Mouse (Mus musculus) ES-E14 (cell line): ENCODE results near the gene Itga3. TPM values are rescaled to one million over a fixed set of nuclear protein-coding genes. Genes with fewer than 3 reads are reported as not detected.
A peak's percentile ranks its signal among the peaks of the same experiment; 100 is the strongest.

Experiments
- DNase-seq: peaks from one replicate; pipeline ENCODE4 v3.0.0-alpha.2; 2013; ENCODE audit warnings: low read depth, low spot score
- H3K27ac ChIP-seq: 2 replicates; pipeline ENCODE4 v1.5.1; 2012; ENCODE audit warnings: low read depth, mild to moderate bottlenecking, low read length, moderate library complexity, mixed read lengths; ENCODE audit not compliant: poor library complexity, insufficient read depth, severe bottlenecking
- H3K36me3 ChIP-seq: 2 replicates; pipeline ENCODE4 v1.6.1; 2012; ENCODE audit warnings: mild to moderate bottlenecking, low read length, moderate library complexity, mixed read lengths; ENCODE audit not compliant: control insufficient read depth, poor library complexity, insufficient read depth, severe bottlenecking
- H3K4me1 ChIP-seq, 2 experiments: fragments of 150-350 bp in 1 of 2; sonication (generic) in 1 of 2; 2 replicates each; pipeline ENCODE4 v1.6.1; 2012; ENCODE audit warnings: low read length in 2 of 2, mild to moderate bottlenecking in 1 of 2, mixed read lengths in 1 of 2; ENCODE audit not compliant: control insufficient read depth in 2 of 2, insufficient read depth in 2 of 2, poor library complexity in 1 of 2
- H3K4me3 ChIP-seq, 2 experiments: fragments of 150-350 bp in 1 of 2; sonication (generic) in 1 of 2; 2 replicates each; pipeline ENCODE4 v1.5.1; 2012; ENCODE audit warnings: low read length in 2 of 2, low read depth in 1 of 2, mild to moderate bottlenecking in 1 of 2, mixed read lengths in 1 of 2; ENCODE audit not compliant: insufficient read depth in 1 of 2, poor library complexity in 1 of 2, severe bottlenecking in 1 of 2
- H3K9ac ChIP-seq: 2 replicates; pipeline ENCODE4 v1.6.1; 2012; ENCODE audit warnings: low read depth, mild to moderate bottlenecking, low read length, mixed read lengths; ENCODE audit not compliant: poor library complexity, insufficient read depth, severe bottlenecking
- H3K9me3 ChIP-seq: fragments of 150-350 bp; sonication (generic); 2 replicates; pipeline ENCODE4 v1.6.1; 2012; ENCODE audit warnings: low read depth, mild to moderate bottlenecking, low read length; ENCODE audit not compliant: control insufficient read depth, insufficient read depth
- CHD2 ChIP-seq: IDR thresholded peaks from 2 replicates; pipeline ENCODE4 v1.6.1; 2014; ENCODE audit warnings: mild to moderate bottlenecking, low read depth, low read length, inconsistent platforms
- HCFC1 ChIP-seq: IDR thresholded peaks from 2 replicates; pipeline ENCODE4 v1.6.1; 2012; ENCODE audit warnings: low read length, inconsistent platforms, borderline replicate concordance; ENCODE audit not compliant: insufficient read depth
- MAFK ChIP-seq: IDR thresholded peaks from 2 replicates; pipeline ENCODE4 v1.6.1; 2014; ENCODE audit warnings: mild to moderate bottlenecking, low read depth, low read length, inconsistent platforms; ENCODE audit not compliant: insufficient read depth
- ZC3H11A ChIP-seq: IDR thresholded peaks from 2 replicates; pipeline ENCODE4 v1.6.1; 2012; ENCODE audit warnings: low read depth, mild to moderate bottlenecking, inconsistent platforms, low read length, borderline replicate concordance
- ZNF384 ChIP-seq: IDR thresholded peaks from 2 replicates; pipeline ENCODE4 v1.6.1; 2012; ENCODE audit warnings: low read depth, low read length, inconsistent platforms
- in situ Hi-C, 2 experiments: fragments of 600-800 bp; cut with MboI; formaldehyde crosslinking; loops; one replicate each; pipeline ENCODE4 v1.15.1; 2025; ENCODE audit warnings: low sequenced_read_pairs in 2 of 2, inconsistent platforms in 1 of 2; ENCODE audit not compliant: unreplicated experiment in 2 of 2
- total RNA-seq: library from RNA; depleted of rRNA; stranded (reverse); fragments of 300-350 nt; gene quantifications from 2 replicates; pipeline ENCODE4 v1.2.3, GENCODE M21; 2012

The Itga3 gene
- total RNA-seq, 1 experiment = 189 TPM

DNA sequence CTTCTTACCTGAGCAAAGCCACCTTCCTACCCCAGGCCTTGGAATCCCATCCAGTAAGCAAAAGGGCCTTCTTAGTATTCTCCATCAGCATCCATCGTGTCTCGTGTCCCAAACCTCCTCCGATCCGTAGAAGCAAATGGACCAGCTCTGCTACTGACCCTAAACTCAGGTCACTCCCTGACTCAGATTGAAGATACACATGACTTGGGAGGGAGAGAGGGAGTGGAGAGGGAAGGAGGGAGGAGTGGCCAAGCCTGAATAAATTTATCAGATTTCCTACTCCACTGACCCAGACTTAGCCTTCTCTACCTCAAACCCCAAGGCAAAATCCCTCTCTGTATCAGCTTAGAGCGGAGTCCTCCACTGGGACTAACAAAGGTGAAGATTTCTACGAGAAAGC lies 4.2 kb upstream of the Itga3 start:
- H3K9me3 ChIP-seq = no peaks in the 10 kb centered on the region
- in situ Hi-C loops = no loop called here
- H3K4me3 ChIP-seq = no peak overlapping the region
- no peak overlapping the region for H3K27ac ChIP-seq
- DNase-seq = no peak
- H3K9ac ChIP-seq = no peak overlapping the region
- H3K36me3 ChIP-seq = no peaks in the 10 kb centered on the region
- TF ChIP-seq MAFK (no peak), HCFC1 (no peak), CHD2 (no peak), ZC3H11A (no peak), ZNF384 (no peak)
- peaks cover 11 to 22% of the 10 kb centered on the region in 2 experiments; a peak in 3 of 4 replicates for H3K4me1 ChIP-seq

DNA sequence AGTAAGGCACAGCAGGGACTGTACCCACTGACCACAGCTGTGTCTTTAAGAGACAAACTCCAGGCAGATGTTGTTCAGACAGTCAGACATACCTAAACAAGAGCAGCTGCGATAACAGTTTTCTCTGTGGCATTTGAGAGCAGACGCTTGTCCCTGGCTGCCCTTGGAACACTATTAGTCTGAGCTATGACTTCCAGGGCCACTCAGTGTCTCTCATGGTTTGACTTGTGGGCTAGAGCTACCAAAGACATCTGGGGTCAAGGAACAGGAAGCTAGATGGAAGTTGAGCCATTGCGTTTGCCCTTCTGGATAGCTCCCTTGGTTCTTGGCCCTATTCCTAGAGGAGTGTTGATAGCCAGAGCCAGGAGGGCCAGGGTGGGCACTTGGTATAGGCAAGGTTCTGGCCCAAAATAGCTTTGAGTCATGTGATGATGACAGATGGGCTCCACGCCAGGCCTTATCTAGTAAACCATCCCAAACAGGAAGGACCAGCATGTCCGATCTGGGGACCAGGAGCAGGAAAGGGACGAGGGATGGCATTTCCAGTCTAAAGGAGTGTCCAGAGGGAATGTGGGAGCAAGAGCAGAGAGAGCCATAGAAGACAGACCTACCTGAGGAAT lies 2.8 kb upstream of the Itga3 start:
- Histone ChIP-seq H3K9me3 (no peaks in the 10 kb centered on the region), H3K36me3 (no peaks in the 10 kb centered on the region), H3K27ac (no peak overlapping the region), H3K4me3 (no peak overlapping the region), H3K4me1 (peaks cover 12 to 24% of the 10 kb centered on the region in 2 experiments; a peak in 3 of 4 replicates), H3K9ac (no peak overlapping the region)
- in situ Hi-C loops = no loop called here
- no peak for DNase-seq
- no peak for TF ChIP-seq ZC3H11A

- peaks cover 11 to 22% of the 10 kb centered on the region in 2 experiments; a peak in 3 of 4 replicates for H3K4me1 ChIP-seq
- TF ChIP-seq ZNF384 (no peak), MAFK (no peak), ZC3H11A (no peak), HCFC1 (no peak), CHD2 (no peak)
- DNase-seq = no peak
- H3K27ac ChIP-seq = no peak overlapping the region
- H3K9ac ChIP-seq = no peak overlapping the region
- H3K4me3 ChIP-seq = no peak overlapping the region
- in situ Hi-C loops = no loop called here
- no peaks in the 10 kb centered on the region for H3K9me3 ChIP-seq
- no peaks in the 10 kb centered on the region for H3K36me3 ChIP-seq
Measured at GRCm38 (mm10) chr11:95077956-95078355, 1.4 kb upstream of the Itga3 start.

DNA sequence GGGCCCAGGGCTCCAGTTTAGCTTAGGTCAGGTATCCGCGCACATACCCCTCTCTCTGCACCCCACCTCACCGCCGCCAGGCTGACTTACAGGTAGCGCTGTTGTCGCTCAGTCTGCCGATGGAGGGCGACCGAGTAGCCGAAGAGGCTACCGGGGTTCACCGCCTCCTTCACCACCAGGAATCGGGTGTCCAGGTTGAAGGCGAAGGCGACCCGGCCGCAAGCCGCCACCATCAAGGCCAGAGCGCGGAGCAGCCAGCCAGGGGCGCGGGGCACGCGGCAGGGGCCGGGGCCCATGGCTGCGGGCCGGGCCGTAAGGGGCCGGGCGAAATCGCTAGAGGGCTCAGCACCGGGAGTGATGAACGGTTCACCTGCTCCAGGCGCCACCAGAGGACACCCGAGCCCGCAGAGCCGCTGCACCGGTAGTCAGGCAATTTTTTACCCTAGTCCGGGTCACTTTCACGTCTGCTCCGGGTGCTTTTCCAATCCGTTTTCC lies 513 bp downstream of the Itga3 start:
- Histone ChIP-seq H3K9me3 (no peaks in the 10 kb centered on the region), H3K4me1 (peaks cover 11 to 39% of the 10 kb centered on the region in 2 experiments; a peak in 3 of 4 replicates), H3K4me3 (peak overlapping the region; percentile 72 to 85), H3K36me3 (no peaks in the 10 kb centered on the region), H3K27ac (no peak overlapping the region), H3K9ac (peak overlapping the region; percentile 65)
- in situ Hi-C loops = no loop called here
- TF ChIP-seq ZNF384 (no peak), ZC3H11A (peak; percentile 13; the same call in 1 of the 2 replicates)
- peak; percentile 41 for DNase-seq
